In genomic region chr4:10711939-10712533, GRCm38 (mm10) we compare ENCODE assay signal across 21 mouse cellular contexts.
"Had no signal": no experiment of that assay in that cellular context is flagged by ENCODE, and none has a peak within 500 bp of the region (broad histone marks: within the 10 kb centered on the region; RNA-seq: fewer than 3 reads in every experiment).

No protein-coding gene starts in this region.

- H3K4me1 ChIP-seq: liver, embryonic 12.5 days; midbrain, embryonic 10.5 days; midbrain, embryonic 12.5 days; neural tube, embryonic 12.5 days; stomach, embryonic 15.5 days had no signal

- H3K27me3 ChIP-seq: liver, embryonic 12.5 days; midbrain, embryonic 12.5 days; neural tube, embryonic 12.5 days; stomach, embryonic 15.5 days had no signal

- DNase-seq: lung, adult 18-20 months; lung, embryonic 14.5 days; lung, postnatal 4 days; midbrain, embryonic 14.5 days; retina, postnatal 1 day; right cerebral cortex, adult 18-20 months; right cerebral cortex, postnatal 25 days; right cerebral cortex, postnatal 4 days; spleen, adult 18-20 months; thymus, adult 2 months; thymus, postnatal 25 days; thymus, postnatal 4 days had no signal

- ATAC-seq: liver, embryonic 12.5 days; midbrain, embryonic 16.5 days had no signal

- H3K4me2 ChIP-seq: liver, embryonic 12.5 days; lung, embryonic 14.5 days; midbrain, embryonic 12.5 days; neural tube, embryonic 12.5 days; stomach, embryonic 15.5 days had no signal

- H3K27ac ChIP-seq: liver, embryonic 12.5 days; liver, embryonic 14.5 days; midbrain, embryonic 10.5 days; midbrain, embryonic 12.5 days; neural tube, embryonic 12.5 days; stomach, embryonic 15.5 days; stomach, postnatal 0 days had no signal

- H3K9ac ChIP-seq: liver, embryonic 12.5 days; liver, embryonic 14.5 days; lung, embryonic 14.5 days; midbrain, embryonic 12.5 days; neural tube, embryonic 12.5 days; stomach, embryonic 15.5 days had no signal

- H3K9me3 ChIP-seq: liver, embryonic 12.5 days; midbrain, embryonic 10.5 days; midbrain, embryonic 12.5 days; neural tube, embryonic 12.5 days; stomach, embryonic 15.5 days had no signal

- H3K4me3 ChIP-seq: liver, embryonic 12.5 days; midbrain, embryonic 10.5 days; midbrain, embryonic 12.5 days; myocyte; neural tube, embryonic 12.5 days; stomach, embryonic 15.5 days had no signal

- H3K36me3 ChIP-seq: liver, embryonic 12.5 days; midbrain, embryonic 10.5 days; midbrain, embryonic 12.5 days; neural tube, embryonic 12.5 days; stomach, embryonic 15.5 days had no signal
